Mouse (Mus musculus) E14TG2a.4 (cell line): ENCODE measurements around the gene Shtn1.

Source experiments
- CTCF ChIP-seq: conservative IDR thresholded peaks from 2 replicates; pipeline ENCODE4 v1.5.1; 2014; ENCODE audit warnings: low read length
- NANOG ChIP-seq: IDR thresholded peaks from 2 replicates; pipeline ENCODE4 v1.6.1; 2014; ENCODE audit warnings: borderline replicate concordance, low read length, mixed read lengths
- POU5F1 ChIP-seq: IDR thresholded peaks from 2 replicates; pipeline ENCODE4 v1.6.1; 2014; ENCODE audit warnings: low read length, borderline replicate concordance

DNA sequence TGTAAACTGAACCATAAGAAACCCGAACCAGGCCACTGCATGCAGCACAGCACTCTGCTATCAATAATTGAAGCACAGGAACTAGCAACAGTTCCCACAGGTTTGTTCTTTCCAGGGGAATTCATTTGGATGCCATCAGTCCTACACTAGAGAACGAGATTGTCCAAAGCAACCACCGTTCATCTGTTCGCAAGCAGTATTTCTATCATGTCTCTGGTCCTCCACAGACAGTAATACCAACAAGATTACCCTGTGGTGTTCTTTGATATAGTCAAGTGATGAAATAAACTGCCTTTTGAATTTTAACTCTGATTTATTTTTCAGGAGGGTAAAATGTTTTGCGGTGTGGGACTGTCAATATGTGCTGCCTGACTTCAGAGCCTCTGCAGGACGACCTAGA is 27.0 kb downstream of the Shtn1 start:
- TF ChIP-seq CTCF (no peak), POU5F1 (no peak), NANOG (no peak)
